Mouse (Mus musculus): ENCODE measurements around the gene Map3k3. TPM values are rescaled to one million over a fixed set of nuclear protein-coding genes. Genes with fewer than 3 reads are reported as not detected.
"Not testable (repeated sequence)": the region's sequence is repeated elsewhere in the genome, so short reads cannot be mapped to it uniquely, and the experiment has no call there.

Gene Map3k3
- total and polyA plus RNA-seq, 2 experiments from 2014 or later, result 8.9 to 38.0 TPM

DNA sequence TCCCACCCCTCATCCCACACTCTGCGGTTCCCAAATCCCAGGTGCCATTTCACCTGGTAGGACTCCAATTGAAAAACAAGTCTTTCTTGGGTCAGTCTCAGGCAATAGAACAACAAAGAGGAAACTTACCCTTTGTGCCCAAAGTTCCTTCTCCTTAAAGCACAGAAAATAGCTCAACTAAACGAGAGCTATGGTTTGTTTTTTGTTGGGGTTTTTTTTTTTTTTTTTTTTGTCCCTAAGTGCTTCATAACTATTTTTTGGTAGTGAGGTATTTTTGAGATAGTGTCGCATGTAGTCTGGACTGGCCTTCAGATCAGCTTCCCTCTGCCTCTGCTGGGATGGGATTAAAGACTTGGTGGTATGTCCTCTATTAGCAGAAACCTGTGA, 109.7 kb downstream of the Map3k3 start:
- Histone ChIP-seq H3K4me3 (ENCODE audit: low read length) (peak overlapping the region; percentile 71), H3K9ac (replicated peaks; ENCODE audit: low read length) (peak overlapping the region; percentile 66), H3K4me1 (ENCODE audit: insufficient read depth, low read length) (peaks cover 8% of the 10 kb centered on the region), H3K9me3 (ENCODE audit: low read length) (no peaks in the 10 kb centered on the region), H3K27ac (peak overlapping the region; percentile 68), H3K4me2 (ENCODE audit: low read depth, low read length) (peak overlapping the region; percentile 78), H3K36me3 (ENCODE audit: insufficient read depth, low read length) (no peaks in the 10 kb centered on the region), H3K27me3 (ENCODE audit: insufficient read depth, low read length) (no peaks in the 10 kb centered on the region)
- TF ChIP-seq CTCF (IDR thresholded peaks at IDR 0.05; ENCODE audit: low read depth), result no peak
- DNase-seq (ENCODE audit: low spot score), result no peak
- WGBS, result 30% methylated on average over 3 of the region's 3 CpGs
- no peak for ATAC-seq

DNA sequence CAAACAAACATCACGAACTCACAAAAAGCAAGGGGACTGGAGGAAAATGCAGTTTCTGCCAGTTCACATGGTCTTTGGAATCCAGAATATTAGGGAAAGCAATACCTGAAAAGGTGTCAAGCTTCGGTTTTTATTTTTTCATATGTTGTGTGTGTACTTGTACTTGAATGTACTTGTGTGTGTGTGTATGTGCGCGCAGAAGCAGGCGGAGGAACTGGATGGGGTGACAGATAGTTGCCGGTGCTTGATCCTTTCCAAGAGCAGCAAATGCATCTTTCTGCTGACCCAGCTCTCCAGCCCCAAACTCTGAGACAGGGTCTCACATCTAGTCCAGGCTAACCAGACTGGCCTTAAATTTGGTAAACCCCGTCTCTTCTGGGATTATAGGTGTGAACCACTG, 110.5 kb downstream of the Map3k3 start:
- Histone ChIP-seq H3K27ac (no peak overlapping the region), H3K4me1 (ENCODE audit: insufficient read depth, low read length) (peaks cover 8% of the 10 kb centered on the region), H3K4me2 (ENCODE audit: low read depth, low read length) (no peak overlapping the region), H3K9me3 (ENCODE audit: low read length) (no peaks in the 10 kb centered on the region), H3K4me3 (ENCODE audit: low read length) (no peak overlapping the region), H3K27me3 (ENCODE audit: insufficient read depth, low read length) (no peaks in the 10 kb centered on the region), H3K9ac (replicated peaks; ENCODE audit: low read length) (no peak overlapping the region), H3K36me3 (ENCODE audit: insufficient read depth, low read length) (no peaks in the 10 kb centered on the region)
- 92% methylated on average over 7 of the region's 7 CpGs for WGBS
- no peak for ATAC-seq
- TF ChIP-seq CTCF (IDR thresholded peaks at IDR 0.05; ENCODE audit: low read depth), result no peak
- DNase-seq (ENCODE audit: low spot score), result no peak

GRCm38 (mm10) chr11:106195341-106195740, 110.9 kb downstream of the Map3k3 start:
- Histone ChIP-seq H3K9ac (replicated peaks; ENCODE audit: low read length) (no peak overlapping the region), H3K4me1 (ENCODE audit: insufficient read depth, low read length) (peaks cover 8% of the 10 kb centered on the region), H3K4me3 (ENCODE audit: low read length) (no peak overlapping the region), H3K36me3 (ENCODE audit: insufficient read depth, low read length) (no peaks in the 10 kb centered on the region), H3K27ac (no peak overlapping the region), H3K4me2 (ENCODE audit: low read depth, low read length) (no peak overlapping the region), H3K27me3 (ENCODE audit: insufficient read depth, low read length) (no peaks in the 10 kb centered on the region), H3K9me3 (ENCODE audit: low read length) (no peaks in the 10 kb centered on the region)
- ATAC-seq (no peak), DNase-seq (ENCODE audit: low spot score) (no peak)
- no peak for TF ChIP-seq CTCF (IDR thresholded peaks at IDR 0.05; ENCODE audit: low read depth)

- DNase-seq (ENCODE audit: low spot score) (no peak), ATAC-seq (no peak)
- no peak overlapping the region for H3K4me2 ChIP-seq (ENCODE audit: low read depth, low read length)
- no peak overlapping the region for H3K4me3 ChIP-seq (ENCODE audit: low read length)
- no peak overlapping the region for H3K9ac ChIP-seq (replicated peaks; ENCODE audit: low read length)
- no peaks in the 10 kb centered on the region for H3K4me1 ChIP-seq (ENCODE audit: insufficient read depth, low read length)
- no peaks in the 10 kb centered on the region for H3K9me3 ChIP-seq (ENCODE audit: low read length)
- no peak overlapping the region for H3K27ac ChIP-seq
- TF ChIP-seq CTCF (IDR thresholded peaks at IDR 0.05; ENCODE audit: low read depth), result no peak
- WGBS, result 96% methylated on average over 4 of the region's 4 CpGs
- no peaks in the 10 kb centered on the region for H3K27me3 ChIP-seq (ENCODE audit: insufficient read depth, low read length)
- H3K36me3 ChIP-seq (ENCODE audit: insufficient read depth, low read length), result peaks cover 21% of the 10 kb centered on the region; the same call in 1 of the 2 replicates
Measured at GRCm38 (mm10) chr11:106198277-106198676, 113.9 kb downstream of the Map3k3 start.

DNA sequence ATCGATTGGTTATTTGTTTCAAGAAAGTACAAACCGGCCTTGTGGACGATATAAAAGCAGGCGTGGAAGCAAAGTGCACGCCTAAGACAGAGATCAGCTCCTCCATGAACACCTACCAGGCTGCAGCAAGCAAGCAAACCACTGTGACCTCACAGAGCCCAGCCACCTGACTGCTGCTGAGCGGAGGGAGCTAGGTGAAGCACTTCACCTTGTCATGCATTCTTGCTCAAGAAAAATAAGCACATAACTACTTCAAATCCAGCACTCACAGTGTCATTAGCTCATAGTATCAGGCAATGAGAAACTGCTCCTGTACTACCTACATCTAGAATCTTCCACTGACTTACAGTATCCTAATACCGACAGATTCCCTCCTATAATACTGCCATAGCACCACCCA, 115.6 kb downstream of the Map3k3 start:
- H3K36me3 ChIP-seq (ENCODE audit: insufficient read depth, low read length), result peaks cover 34% of the 10 kb centered on the region
- not testable (repeated sequence) for H3K9ac ChIP-seq (replicated peaks; ENCODE audit: low read length); H3K27ac ChIP-seq; H3K27me3 ChIP-seq (ENCODE audit: insufficient read depth, low read length); H3K9me3 ChIP-seq (ENCODE audit: low read length); H3K4me1 ChIP-seq (ENCODE audit: insufficient read depth, low read length); H3K4me2 ChIP-seq (ENCODE audit: low read depth, low read length); ATAC-seq; DNase-seq (ENCODE audit: low spot score); H3K4me3 ChIP-seq (ENCODE audit: low read length)
- WGBS, result 93% methylated on average over 7 of the region's 7 CpGs

GRCm38 (mm10) chr11:106200756-106201155, 116.3 kb downstream of the Map3k3 start:
- H3K27ac ChIP-seq, result no peak overlapping the region
- H3K9ac ChIP-seq (replicated peaks; ENCODE audit: low read length), result no peak overlapping the region
- H3K4me1 ChIP-seq (ENCODE audit: insufficient read depth, low read length), result no peaks in the 10 kb centered on the region
- peaks cover 42% of the 10 kb centered on the region for H3K36me3 ChIP-seq (ENCODE audit: insufficient read depth, low read length)
- H3K4me3 ChIP-seq (ENCODE audit: low read length), result no peak overlapping the region
- no peaks in the 10 kb centered on the region for H3K27me3 ChIP-seq (ENCODE audit: insufficient read depth, low read length)
- TF ChIP-seq CTCF (IDR thresholded peaks at IDR 0.05; ENCODE audit: low read depth), result no peak
- no peak for ATAC-seq
- WGBS, result 90% methylated on average over 6 of the region's 6 CpGs
- H3K4me2 ChIP-seq (ENCODE audit: low read depth, low read length), result no peak overlapping the region
- H3K9me3 ChIP-seq (ENCODE audit: low read length), result no peaks in the 10 kb centered on the region
- DNase-seq (ENCODE audit: low spot score), result no peak

GRCm38 (mm10) chr11:106201337-106202122, 117.1 kb downstream of the Map3k3 start:
- H3K36me3 ChIP-seq (ENCODE audit: insufficient read depth, low read length), result peaks cover 42% of the 10 kb centered on the region
- no peak for TF ChIP-seq CTCF (IDR thresholded peaks at IDR 0.05; ENCODE audit: low read depth)
- H3K9ac ChIP-seq (replicated peaks; ENCODE audit: low read length), result no peak overlapping the region
- H3K27ac ChIP-seq, result no peak overlapping the region
- H3K27me3 ChIP-seq (ENCODE audit: insufficient read depth, low read length), result no peaks in the 10 kb centered on the region
- WGBS, result 95% methylated on average over 19 of the region's 19 CpGs
- no peaks in the 10 kb centered on the region for H3K9me3 ChIP-seq (ENCODE audit: low read length)
- DNase-seq (ENCODE audit: low spot score) (no peak), ATAC-seq (no peak)
- no peak overlapping the region for H3K4me3 ChIP-seq (ENCODE audit: low read length)
- no peaks in the 10 kb centered on the region for H3K4me1 ChIP-seq (ENCODE audit: insufficient read depth, low read length)
- H3K4me2 ChIP-seq (ENCODE audit: low read depth, low read length), result no peak overlapping the region
